8 mouse cellular contexts compared by ENCODE assay signal in genomic region chr5:135725391-135725841, GRCm38 (mm10). TPM values are rescaled to one million over a fixed set of nuclear protein-coding genes. Genes with fewer than 3 reads are reported as not detected.
A peak's percentile ranks its signal among the peaks of the same experiment; 100 is the strongest.
DNase-seq lines count a peak whose midpoint lies in the region; ATAC-seq and TF ChIP-seq lines count a peak whose summit lies in the region.
"Had no signal": no experiment of that assay in that cellular context is flagged by ENCODE, and none has a peak within 500 bp of the region (broad histone marks: within the 10 kb centered on the region; RNA-seq: fewer than 3 reads in every experiment).

No protein-coding gene starts in this region.

- peaks cover 16% of the 10 kb centered on the region for H3K36me3 ChIP-seq in kidney, postnatal 0 days (ENCODE audit: insufficient read depth, low read length)
- H3K36me3 ChIP-seq in midbrain, embryonic 11.5 days (ENCODE audit: control insufficient read depth, insufficient read depth, low read length), result peaks cover 11% of the 10 kb centered on the region; the same call in 1 of the 2 replicates

- H3K9ac ChIP-seq in kidney, postnatal 0 days (ENCODE audit: low read depth, low read length), result no peak overlapping the region
- peak overlapping the region; percentile 49 for H3K9ac ChIP-seq in midbrain, embryonic 11.5 days (ENCODE audit: low read length)

- H3K4me2 ChIP-seq in kidney, postnatal 0 days (ENCODE audit: low read length), result peak overlapping the region; percentile 38
- H3K4me2 ChIP-seq in midbrain, embryonic 11.5 days, result peak overlapping the region; percentile 64

- H3K27ac ChIP-seq in kidney, postnatal 0 days, result peak overlapping the region; percentile 58; the same call in 1 of the 2 replicates
- H3K27ac ChIP-seq in midbrain, embryonic 11.5 days (ENCODE audit: low read depth, low read length), result peak overlapping the region; percentile 93

- peaks cover 20% of the 10 kb centered on the region for H3K4me1 ChIP-seq in kidney, postnatal 0 days (replicated peaks; ENCODE audit: insufficient read depth, low read length)
- peaks cover 37% of the 10 kb centered on the region for H3K4me1 ChIP-seq in midbrain, embryonic 11.5 days (ENCODE audit: control insufficient read depth, insufficient read depth, low read length)

- peak; percentile 86 for DNase-seq in MN1 (ENCODE audit: low spot score)
- peak; percentile 90 for DNase-seq in brain, adult 2 months (ENCODE audit: low read depth, low spot score)
- peak; percentile 61 to 71 for DNase-seq in heart, adult 18-20 months
- peak; percentile 89 for DNase-seq in kidney, postnatal 0 days (ENCODE audit: low spot score)
- peak; percentile 98 for DNase-seq in midbrain, embryonic 11.5 days (ENCODE audit: low spot score, missing footprints)
- DNase-seq in spleen, postnatal 14 days (ENCODE audit: low spot score in 2 of 2), result no peak
- no peak for DNase-seq in adrenal gland, adult 8-10 months

- WGBS in kidney, postnatal 0 days, result 18% methylated on average over 8 of the region's 8 CpGs
- 5% methylated on average over 8 of the region's 8 CpGs for WGBS in midbrain, embryonic 11.5 days

- peak; percentile 67 for ATAC-seq in kidney, postnatal 0 days (replicated peaks; ENCODE audit: low FRiP score, low read depth)
- ATAC-seq in midbrain, embryonic 11.5 days (ENCODE audit: low FRiP score), result peak; percentile 91

- no peak for TF ChIP-seq CTCF in kidney, postnatal 0 days (IDR thresholded peaks at IDR 0.05; ENCODE audit: low read depth)

- H3K9me3 ChIP-seq in kidney, postnatal 0 days (replicated peaks; ENCODE audit: low read length), result no peaks in the 10 kb centered on the region
- no peaks in the 10 kb centered on the region for H3K9me3 ChIP-seq in midbrain, embryonic 11.5 days (ENCODE audit: control insufficient read depth, low read length)
- H3K9me3 ChIP-seq: megakaryocyte, embryonic 14.5 days had no signal

- no peak overlapping the region for H3K4me3 ChIP-seq in kidney, postnatal 0 days (replicated peaks; ENCODE audit: low read depth, low read length)
- peak overlapping the region; percentile 32 for H3K4me3 ChIP-seq in midbrain, embryonic 11.5 days (ENCODE audit: low read depth, low read length)
- H3K4me3 ChIP-seq: megakaryocyte, embryonic 14.5 days had no signal

- H3K27me3 ChIP-seq in kidney, postnatal 0 days (ENCODE audit: insufficient read depth, low read length), result no peaks in the 10 kb centered on the region
- H3K27me3 ChIP-seq in midbrain, embryonic 11.5 days (ENCODE audit: control insufficient read depth, insufficient read depth, low read length), result no peaks in the 10 kb centered on the region
- H3K27me3 ChIP-seq: megakaryocyte, embryonic 14.5 days had no signal

RNA-seq across cellular contexts. Expression of gene Tmem120a, which starts 18.8 kb away (rescaled TPM):
- 10 to 100 TPM; 14.3 to 16.3 TPM for total RNA-seq in heart, adult 18-20 months (2021)
- polyA plus RNA-seq in kidney, postnatal 0 days (2015; fragmentation: Nextera tagmentation; extraction: Ambion mirVana), result 80.1 and 81.7 TPM in 2 replicates
- polyA plus RNA-seq in midbrain, embryonic 11.5 days (2014; fragmentation: Nextera tagmentation; extraction: Ambion mirVana), result 57.5 and 59.9 TPM in 2 replicates
- total RNA-seq in adrenal gland, adult 8-10 months (2022), result 10 to 100 TPM; 33.3 to 60.0 (median 44.2) TPM

RNA-seq across cellular contexts. Expression of gene Styxl1, which starts 52.8 kb away (rescaled TPM):
- not detected for total RNA-seq in heart, adult 18-20 months (2021)
- polyA plus RNA-seq in kidney, postnatal 0 days (2015; fragmentation: Nextera tagmentation; extraction: Ambion mirVana), result 0.53 and 0.54 TPM in 2 replicates
- polyA plus RNA-seq in midbrain, embryonic 11.5 days (2014; fragmentation: Nextera tagmentation; extraction: Ambion mirVana), result not detected in 2 replicates
- under 1 TPM in 3 of 4 experiments, not detected in 1; 0.38 to 0.77 (median 0.73) TPM for total RNA-seq in adrenal gland, adult 8-10 months (2022)

RNA-seq across cellular contexts. Expression of gene Mdh2, which starts 52.9 kb away (rescaled TPM):
- total RNA-seq in heart, adult 18-20 months (2021), result 1,000 to 10,000 TPM; 1,865 to 1,976 TPM
- polyA plus RNA-seq in kidney, postnatal 0 days (2015; fragmentation: Nextera tagmentation; extraction: Ambion mirVana), result 752 and 801 TPM in 2 replicates
- polyA plus RNA-seq in midbrain, embryonic 11.5 days (2014; fragmentation: Nextera tagmentation; extraction: Ambion mirVana), result 562 and 580 TPM in 2 replicates
- total RNA-seq in adrenal gland, adult 8-10 months (2022), result 100 to 1,000 TPM; 310 to 438 (median 388) TPM

RNA-seq across cellular contexts. Expression of gene Por, which starts 55.6 kb away (rescaled TPM):
- 10 to 100 TPM; 66.4 to 82.7 TPM for total RNA-seq in heart, adult 18-20 months (2021)
- 86.4 and 92.2 TPM in 2 replicates for polyA plus RNA-seq in kidney, postnatal 0 days (2015; fragmentation: Nextera tagmentation; extraction: Ambion mirVana)
- polyA plus RNA-seq in midbrain, embryonic 11.5 days (2014; fragmentation: Nextera tagmentation; extraction: Ambion mirVana), result 79.9 and 95.4 TPM in 2 replicates
- 100 to 1,000 TPM; 229 to 400 (median 271) TPM for total RNA-seq in adrenal gland, adult 8-10 months (2022)

Comparison
In these comparisons a context has a peak if more than half of its experiments do, and no peak if none do; other contexts are left out.
1. DNase-seq: peak in MN1 (single experiment), brain, adult 2 months (single experiment), heart, adult 18-20 months (2 of 2), kidney, postnatal 0 days (single experiment) and midbrain, embryonic 11.5 days (single experiment); none in spleen, postnatal 14 days (0 of 2) and adrenal gland, adult 8-10 months (single experiment).
2. RNA of gene Mdh2, which starts 52.9 kb away (total RNA-seq): 1,865 to 1,976 TPM in heart, adult 18-20 months; 310 to 438 TPM in adrenal gland, adult 8-10 months; every median in the first group is over 4 times any median in the second.